Mouse (Mus musculus) limb, embryonic 13.5 days (tissue): ENCODE data around the gene Tm2d3. TPM values are rescaled to one million over a fixed set of nuclear protein-coding genes. Genes with fewer than 3 reads are reported as not detected.

Source experiments
- ATAC-seq: fragments of 200-750 bp; cut with Nextera tagmentation; 2 replicates; pipeline ENCODE4 v1.8.0; 2017; ENCODE audit warnings: low read depth, moderate number of reproducible peaks, moderate TSS enrichment; ENCODE audit not compliant: low FRiP score
- H3K27ac ChIP-seq: fragments of 300-500 bp; sonication (generic); 2 replicates; pipeline ENCODE4 v1.5.1; 2015; ENCODE audit warnings: inconsistent platforms, mild to moderate bottlenecking, moderate library complexity
- H3K27me3 ChIP-seq: fragments of 300-500 bp; sonication (generic); 2 replicates; pipeline ENCODE4 v1.6.1; 2015; ENCODE audit warnings: mild to moderate bottlenecking, inconsistent platforms
- H3K36me3 ChIP-seq: fragments of 300-500 bp; sonication (generic); 2 replicates; pipeline ENCODE4 v1.6.1; 2015; ENCODE audit warnings: inconsistent platforms, mild to moderate bottlenecking, moderate library complexity
- H3K4me1 ChIP-seq: fragments of 300-500 bp; sonication (generic); 2 replicates; pipeline ENCODE4 v1.6.1; 2015; ENCODE audit warnings: inconsistent platforms
- H3K4me2 ChIP-seq: fragments of 300-500 bp; sonication (generic); replicated peaks from 2 replicates; pipeline ENCODE4 v1.6.1; 2015; ENCODE audit warnings: inconsistent platforms, mild to moderate bottlenecking, moderate library complexity
- H3K4me3 ChIP-seq: fragments of 300-500 bp; sonication (generic); 2 replicates; pipeline ENCODE4 v1.5.1; 2015; ENCODE audit warnings: moderate library complexity, mild to moderate bottlenecking, inconsistent platforms
- H3K9ac ChIP-seq: fragments of 300-500 bp; sonication (generic); 2 replicates; pipeline ENCODE4 v1.6.1; 2015; ENCODE audit warnings: mild to moderate bottlenecking, inconsistent platforms
- H3K9me3 ChIP-seq: fragments of 300-500 bp; sonication (generic); 2 replicates; pipeline ENCODE4 v1.6.1; 2016; ENCODE audit warnings: inconsistent platforms
- WGBS: fragments of 180-500 bp; shearing (Covaris S2); methylation state at CpG from one replicate; pipeline ENCODE4 v1.1.7; 2015; 5-methylcytosine and 5-hydroxymethylcytosine counted together
- polyA plus RNA-seq: library from polyadenylated mRNA; unstranded; fragments of >200 nt; fragmentation: Nextera tagmentation; extraction: Ambion mirVana; gene quantifications from 2 replicates; pipeline ENCODE4 v1.2.1, GENCODE M21; 2015

Tm2d3 gene
- polyA plus RNA-seq = 83.0 and 83.6 TPM in 2 replicates

DNA sequence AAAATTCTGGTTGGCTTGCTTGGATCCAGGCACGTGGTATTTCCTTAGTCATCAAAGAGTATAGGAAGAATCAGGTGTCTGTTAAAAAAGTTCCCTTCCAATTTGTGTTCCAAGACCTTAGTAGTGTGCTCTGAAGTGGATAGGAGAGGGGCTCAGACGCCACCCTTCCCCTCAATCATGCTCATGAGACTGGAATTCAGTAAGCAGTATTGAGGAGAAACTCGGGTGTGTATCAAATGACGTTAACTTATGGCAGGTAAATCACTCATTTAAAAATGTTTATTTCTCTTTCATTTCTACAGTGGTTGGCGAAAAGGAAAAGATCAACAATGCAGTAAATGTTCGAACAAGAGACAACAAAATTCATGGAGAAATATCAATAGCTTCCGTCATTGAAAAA, at the start of gene Tm2d3:
Gene Tm2d3, plus strand, starts transcription at position 301 of the 400 bp plus-strand sequence.
- Histone ChIP-seq H3K27me3 (no peaks in the 10 kb centered on the region), H3K9me3 (no peaks in the 10 kb centered on the region), H3K9ac (no peak within 1 kb of the TSS), H3K4me3 (no peak within 1 kb of the TSS), H3K27ac (no peak within 1 kb of the TSS), H3K4me2 (no peak within 1 kb of the TSS), H3K4me1 (peaks cover 19% of the 10 kb centered on the region), H3K36me3 (peaks cover 12% of the 10 kb centered on the region)
- WGBS = 82% methylated on average over 7 of the region's 7 CpGs
- ATAC-seq = no peak

DNA sequence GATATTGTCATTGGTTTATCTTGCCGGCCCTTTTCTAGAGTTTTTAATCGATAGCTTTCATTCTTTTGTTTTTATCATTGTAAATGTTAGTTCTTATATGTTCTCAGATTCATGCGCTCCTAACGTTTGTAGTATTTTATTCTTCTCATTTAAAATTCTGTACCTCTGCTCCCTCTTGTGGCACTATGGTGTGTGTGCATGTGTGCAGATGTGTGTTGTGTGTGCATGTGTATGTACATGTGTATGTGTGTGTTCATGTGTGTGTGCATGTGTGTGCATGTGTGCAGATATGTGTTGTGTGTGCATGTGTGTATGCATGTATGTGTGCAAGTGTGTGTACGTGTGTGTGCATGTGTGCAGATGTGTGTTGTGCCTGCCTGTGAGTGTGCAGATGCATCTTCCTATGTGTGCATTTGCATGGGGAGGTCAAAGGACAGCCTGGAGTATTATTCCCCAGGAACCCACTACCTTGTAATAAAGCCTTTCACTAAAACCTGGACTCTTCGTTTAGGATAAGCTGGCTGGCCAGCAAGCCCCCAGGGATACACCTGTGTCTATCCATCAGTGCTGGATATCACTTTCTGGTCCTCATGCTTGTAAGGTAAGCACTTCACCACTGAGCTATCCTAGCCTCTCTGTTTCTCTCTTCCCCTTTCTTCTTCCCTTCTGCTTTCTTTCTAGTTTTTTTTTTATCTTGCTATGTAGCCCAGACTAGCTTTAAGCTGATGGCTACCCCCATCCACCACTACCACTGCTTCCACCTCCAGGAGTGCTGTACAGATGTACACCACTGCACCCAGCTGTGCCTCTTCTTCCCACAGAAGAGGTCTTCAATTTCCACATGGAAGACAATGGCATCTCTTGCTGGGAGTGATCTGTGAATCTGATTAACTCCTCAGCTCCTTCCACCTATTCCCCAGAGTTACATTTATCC, 48.3 kb upstream of the Tm2d3 start:
- Histone ChIP-seq H3K27me3 (peaks cover 8% of the 10 kb centered on the region; the same call in 1 of the 2 replicates), H3K27ac (no peak overlapping the region), H3K4me3 (no peak overlapping the region), H3K36me3 (peaks cover 5% of the 10 kb centered on the region; the same call in 1 of the 2 replicates), H3K4me1 (0 out of 2 replicates have a peak, but pooled peaks cover 10% of the 10 kb centered on the region), H3K4me2 (no peak overlapping the region), H3K9ac (no peak overlapping the region), H3K9me3 (no peaks in the 10 kb centered on the region)
- 70% methylated on average over 6 of the region's 6 CpGs for WGBS
- no peak for ATAC-seq

DNA sequence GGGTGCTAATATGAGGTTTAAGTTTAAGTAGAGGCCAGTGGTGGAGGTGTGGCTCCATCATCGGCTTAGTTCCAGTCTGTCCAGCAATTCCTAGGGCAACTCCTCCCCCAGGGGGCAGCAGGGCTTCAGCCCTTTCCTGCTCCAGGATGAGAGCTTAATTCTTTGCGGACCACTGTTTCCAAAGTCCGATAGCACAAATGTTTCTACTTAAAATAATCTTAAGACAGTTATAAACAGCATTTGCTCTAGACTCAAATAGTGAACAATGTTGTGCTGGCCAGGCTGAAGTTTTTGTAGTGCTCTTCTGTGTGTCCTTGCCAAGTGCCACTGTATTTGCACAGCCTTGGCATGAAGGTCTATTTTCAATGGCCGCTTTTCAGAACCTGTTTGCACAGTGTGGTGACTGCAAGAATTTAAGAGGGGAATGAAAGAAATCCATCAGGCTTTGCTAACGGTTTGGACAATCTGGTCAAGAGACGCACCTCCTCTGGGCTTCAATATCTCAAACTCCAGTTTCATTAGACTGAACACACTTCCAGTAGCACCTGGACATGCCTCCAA, 47.0 kb upstream of the Tm2d3 start:
- H3K4me1 ChIP-seq = 0 out of 2 replicates have a peak, but pooled peaks cover 10% of the 10 kb centered on the region
- peaks cover 8% of the 10 kb centered on the region; the same call in 1 of the 2 replicates for H3K27me3 ChIP-seq
- 30% methylated on average over 6 of the region's 6 CpGs for WGBS
- H3K9me3 ChIP-seq = 0 out of 2 replicates have a peak, but pooled peaks cover under 1% of the 10 kb centered on the region
- peak overlapping the region; percentile 70 for H3K4me3 ChIP-seq
- H3K27ac ChIP-seq = no peak overlapping the region
- no peak; the same call in 1 of the 2 replicates for ATAC-seq
- peak overlapping the region; percentile 81 for H3K4me2 ChIP-seq
- no peak overlapping the region for H3K9ac ChIP-seq
- peaks cover 15% of the 10 kb centered on the region for H3K36me3 ChIP-seq

DNA sequence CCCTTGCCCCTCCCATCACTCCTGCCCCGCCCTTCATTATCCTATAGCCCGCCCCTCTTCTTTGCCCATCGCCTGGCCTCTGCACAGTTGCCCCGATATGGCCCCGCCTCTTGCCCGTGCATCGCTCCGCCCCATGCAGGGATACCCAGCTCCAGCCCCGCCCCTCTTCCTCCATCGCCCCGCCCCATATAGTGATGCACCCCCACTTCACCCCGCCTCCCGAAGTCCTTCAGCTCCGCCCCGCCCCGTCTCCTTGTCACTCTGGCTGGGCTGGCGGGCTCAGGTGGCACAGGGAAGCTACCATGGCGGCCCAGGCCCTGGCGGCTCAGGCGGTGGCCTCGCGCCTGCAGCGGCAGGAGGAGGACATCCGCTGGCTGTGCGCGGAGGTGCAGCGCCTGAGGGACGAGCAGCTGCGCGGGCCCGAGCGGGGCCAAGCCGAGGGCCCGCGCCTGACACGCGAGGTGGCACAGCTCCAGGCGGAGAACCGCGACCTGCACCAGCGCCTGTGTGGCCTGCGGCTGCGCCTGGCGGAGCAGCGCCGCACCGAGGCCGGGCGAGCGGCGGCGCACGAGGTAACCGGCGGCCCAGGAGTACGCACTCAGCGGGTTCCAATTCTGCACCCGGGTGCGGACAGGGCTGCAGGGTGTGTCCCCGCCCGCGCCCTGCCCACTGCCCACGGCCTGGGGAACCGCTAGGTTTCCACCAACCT, 46.2 kb upstream of the Tm2d3 start, which contains the start of gene Tarsl2:
Gene Tarsl2, plus strand, starts transcription at position 256 of the 709 bp plus-strand sequence.
- WGBS = under 1% methylated on average over 45 of the region's 64 CpGs
- peak within 1 kb of the TSS; percentile 28; the same call in 1 of the 2 replicates for H3K27ac ChIP-seq
- peak; percentile 95 for ATAC-seq
- H3K4me1 ChIP-seq = 0 out of 2 replicates have a peak, but pooled peaks cover 10% of the 10 kb centered on the region
- H3K4me2 ChIP-seq = peak within 1 kb of the TSS; percentile 81
- peaks cover 6% of the 10 kb centered on the region; the same call in 1 of the 2 replicates for H3K9me3 ChIP-seq
- H3K36me3 ChIP-seq = peaks cover 23% of the 10 kb centered on the region
- H3K4me3 ChIP-seq = peak within 1 kb of the TSS; percentile 70
- H3K27me3 ChIP-seq = peaks cover 8% of the 10 kb centered on the region; the same call in 1 of the 2 replicates
- H3K9ac ChIP-seq = peak within 1 kb of the TSS; percentile 75

DNA sequence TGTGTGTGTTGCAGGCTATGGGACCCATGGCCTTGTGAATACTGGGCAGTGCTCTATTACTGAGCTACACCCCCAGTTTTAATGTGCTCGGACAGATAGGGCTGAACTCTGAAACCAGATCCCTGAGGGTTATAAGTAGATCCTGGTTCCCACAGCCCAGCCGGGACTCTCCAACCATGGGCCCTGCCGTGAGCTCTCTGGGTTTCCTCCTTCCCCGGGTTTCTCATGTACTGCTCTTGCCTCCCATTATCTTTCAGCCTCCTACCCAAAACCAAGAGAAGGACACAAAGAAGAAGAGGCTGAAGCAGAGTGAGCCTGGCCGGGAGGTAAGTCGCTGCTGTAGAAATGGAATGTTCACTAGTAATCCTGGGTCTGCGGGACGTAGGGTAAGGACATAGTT, 45.0 kb upstream of the Tm2d3 start:
- Histone ChIP-seq H3K27ac (no peak overlapping the region), H3K9ac (no peak overlapping the region), H3K9me3 (peaks cover 6% of the 10 kb centered on the region; the same call in 1 of the 2 replicates), H3K4me3 (no peak overlapping the region), H3K4me2 (peak overlapping the region; percentile 9; the same call in 1 of the 2 replicates), H3K27me3 (peaks cover 8% of the 10 kb centered on the region; the same call in 1 of the 2 replicates), H3K36me3 (peaks cover 28% of the 10 kb centered on the region), H3K4me1 (0 out of 2 replicates have a peak, but pooled peaks cover 10% of the 10 kb centered on the region)
- no peak for ATAC-seq
- 78% methylated on average over 8 of the region's 8 CpGs for WGBS

DNA sequence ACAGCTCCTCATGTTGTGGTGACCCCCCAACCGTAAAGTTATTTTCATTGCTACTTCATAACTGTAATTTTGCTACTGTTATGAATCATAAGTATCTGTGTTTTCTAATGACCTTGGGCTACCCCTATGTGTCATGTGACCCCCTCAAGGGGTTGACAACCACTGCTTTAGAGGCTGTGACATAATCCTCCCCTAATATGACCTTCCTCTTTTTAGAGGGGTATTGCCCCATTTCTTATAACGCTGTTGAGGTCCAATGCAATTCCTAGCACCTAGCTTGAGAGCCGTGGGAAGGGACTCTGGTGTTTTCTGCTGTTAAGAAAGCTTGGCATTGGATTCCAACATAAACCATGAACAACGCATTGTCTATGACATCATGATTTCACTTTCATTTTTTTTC, 40.3 kb upstream of the Tm2d3 start:
- H3K9me3 ChIP-seq = peaks cover 6% of the 10 kb centered on the region; the same call in 1 of the 2 replicates
- no peaks in the 10 kb centered on the region for H3K27me3 ChIP-seq
- H3K4me2 ChIP-seq = no peak overlapping the region
- no peaks in the 10 kb centered on the region for H3K4me1 ChIP-seq
- H3K4me3 ChIP-seq = no peak overlapping the region
- no peak overlapping the region for H3K27ac ChIP-seq
- H3K9ac ChIP-seq = no peak overlapping the region
- WGBS = 90% methylated on average over 4 of the region's 4 CpGs
- peaks cover 54% of the 10 kb centered on the region for H3K36me3 ChIP-seq
- no peak for ATAC-seq

DNA sequence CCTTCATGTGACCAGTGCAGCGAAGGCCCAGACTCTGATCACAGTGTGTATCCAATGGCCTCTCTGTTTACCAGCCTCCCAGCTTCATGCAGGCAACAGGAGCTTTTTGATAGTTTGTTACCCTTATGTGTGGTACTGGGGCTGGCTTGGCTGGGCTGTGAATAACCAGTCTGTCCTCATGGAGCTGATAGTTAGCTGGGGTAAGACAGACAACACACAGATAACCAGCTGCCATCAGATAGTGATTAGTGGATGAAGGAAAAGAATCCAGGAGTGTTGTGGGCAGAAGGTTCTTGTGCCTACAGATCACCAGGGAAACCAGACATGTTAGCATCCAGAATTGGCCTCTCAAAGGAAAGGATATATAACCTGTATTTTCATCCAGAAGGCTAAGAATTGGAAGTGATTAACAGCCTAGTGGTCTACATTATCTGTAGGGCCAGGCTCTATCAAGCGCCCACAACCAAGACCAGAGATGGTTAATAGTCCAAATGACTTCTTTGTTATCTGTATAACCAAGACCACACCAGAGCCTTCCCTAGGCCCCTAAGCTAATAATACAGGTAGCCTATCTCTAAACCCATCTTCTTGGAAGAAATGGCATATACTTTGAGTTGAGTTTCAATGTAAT, 33.4 kb upstream of the Tm2d3 start:
- WGBS = 89% methylated on average over 2 of the region's 2 CpGs
- H3K36me3 ChIP-seq = peaks cover 32% of the 10 kb centered on the region
- ATAC-seq = no peak
- no peaks in the 10 kb centered on the region for H3K27me3 ChIP-seq
- no peak overlapping the region for H3K4me2 ChIP-seq
- no peaks in the 10 kb centered on the region for H3K9me3 ChIP-seq
- no peaks in the 10 kb centered on the region for H3K4me1 ChIP-seq
- H3K27ac ChIP-seq = no peak overlapping the region
- H3K9ac ChIP-seq = no peak overlapping the region
- H3K4me3 ChIP-seq = no peak overlapping the region

DNA sequence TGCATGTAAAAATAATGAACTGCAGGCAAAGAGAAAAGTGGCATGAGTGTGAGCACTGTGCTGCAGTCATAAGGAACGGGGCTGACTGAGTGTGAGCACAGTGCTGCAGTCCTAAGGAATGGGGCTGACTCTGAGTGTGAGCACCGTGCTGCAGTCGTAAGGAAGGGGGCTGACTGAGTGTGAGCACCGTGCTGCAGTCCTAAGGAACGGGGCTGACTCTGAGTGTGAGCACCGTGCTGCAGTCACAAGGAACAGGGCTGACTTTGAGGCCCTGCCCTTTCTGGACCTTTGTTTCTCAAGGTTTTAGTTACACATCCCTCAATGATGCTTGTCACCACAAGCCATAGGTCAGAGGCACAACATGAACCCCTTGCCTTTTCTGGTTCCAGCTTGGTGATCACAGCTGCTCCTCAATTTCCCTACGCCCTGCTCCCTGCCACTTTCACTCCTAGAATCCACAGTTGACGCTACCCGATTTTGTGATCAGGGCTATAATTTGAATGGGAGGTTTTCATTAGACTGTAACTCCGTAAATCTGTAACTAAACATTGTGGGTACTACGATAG, 27.7 kb upstream of the Tm2d3 start:
- peaks cover 20% of the 10 kb centered on the region for H3K36me3 ChIP-seq
- ATAC-seq = no peak
- no peak overlapping the region for H3K4me2 ChIP-seq
- no peak overlapping the region for H3K27ac ChIP-seq
- 82% methylated on average over 11 of the region's 11 CpGs for WGBS
- H3K9me3 ChIP-seq = no peaks in the 10 kb centered on the region
- no peak overlapping the region for H3K9ac ChIP-seq
- no peaks in the 10 kb centered on the region for H3K27me3 ChIP-seq
- no peaks in the 10 kb centered on the region for H3K4me1 ChIP-seq
- no peak overlapping the region for H3K4me3 ChIP-seq

DNA sequence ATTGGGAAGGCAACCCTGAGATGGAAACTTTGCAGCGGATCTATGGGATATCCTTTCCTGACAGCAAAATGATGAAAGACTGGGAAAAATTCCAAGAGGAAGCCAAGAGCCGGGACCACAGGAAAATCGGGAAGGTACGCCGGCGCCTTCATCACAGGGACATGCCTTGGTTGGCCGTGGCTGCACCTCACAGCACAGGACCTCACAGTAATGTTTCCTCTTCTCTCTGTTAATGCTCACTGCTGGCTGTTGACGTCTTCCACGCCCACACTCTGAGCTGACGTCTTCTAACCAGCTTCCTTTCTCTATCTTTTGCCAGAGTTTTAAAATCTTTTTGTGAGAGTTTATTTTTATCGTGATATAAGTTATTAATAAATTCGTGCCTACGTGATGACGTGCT, 27.1 kb upstream of the Tm2d3 start:
- 87% methylated on average over 14 of the region's 14 CpGs for WGBS
- H3K4me1 ChIP-seq = no peaks in the 10 kb centered on the region
- H3K4me2 ChIP-seq = no peak overlapping the region
- H3K27ac ChIP-seq = no peak overlapping the region
- no peak overlapping the region for H3K9ac ChIP-seq
- peaks cover 20% of the 10 kb centered on the region for H3K36me3 ChIP-seq
- no peak overlapping the region for H3K4me3 ChIP-seq
- ATAC-seq = no peak
- H3K9me3 ChIP-seq = no peaks in the 10 kb centered on the region
- no peaks in the 10 kb centered on the region for H3K27me3 ChIP-seq

DNA sequence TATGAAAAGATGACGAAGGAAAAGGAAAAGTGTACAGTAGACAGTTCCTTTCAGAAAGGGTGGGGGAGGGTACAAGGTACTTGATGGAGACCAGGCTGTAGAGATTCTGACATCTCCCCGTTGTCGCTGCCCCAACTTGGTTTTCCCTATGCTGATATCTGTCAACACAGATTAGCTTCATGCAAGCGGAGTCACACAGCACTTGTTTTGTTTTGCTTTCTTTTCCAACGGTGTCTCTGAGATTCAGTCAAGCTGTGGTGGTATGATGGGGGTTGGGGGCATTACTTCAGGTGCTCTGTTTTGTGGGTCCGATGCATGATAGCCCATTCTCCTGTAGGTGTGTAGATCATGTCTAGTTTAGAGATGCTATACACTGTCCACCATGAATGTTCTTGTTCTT, 23.5 kb upstream of the Tm2d3 start:
- Histone ChIP-seq H3K4me3 (no peak overlapping the region), H3K9ac (no peak overlapping the region), H3K36me3 (peaks cover 23% of the 10 kb centered on the region), H3K27ac (no peak overlapping the region), H3K4me1 (no peaks in the 10 kb centered on the region), H3K9me3 (no peaks in the 10 kb centered on the region), H3K4me2 (no peak overlapping the region), H3K27me3 (no peaks in the 10 kb centered on the region)
- 93% methylated on average over 6 of the region's 6 CpGs for WGBS
- no peak for ATAC-seq

DNA sequence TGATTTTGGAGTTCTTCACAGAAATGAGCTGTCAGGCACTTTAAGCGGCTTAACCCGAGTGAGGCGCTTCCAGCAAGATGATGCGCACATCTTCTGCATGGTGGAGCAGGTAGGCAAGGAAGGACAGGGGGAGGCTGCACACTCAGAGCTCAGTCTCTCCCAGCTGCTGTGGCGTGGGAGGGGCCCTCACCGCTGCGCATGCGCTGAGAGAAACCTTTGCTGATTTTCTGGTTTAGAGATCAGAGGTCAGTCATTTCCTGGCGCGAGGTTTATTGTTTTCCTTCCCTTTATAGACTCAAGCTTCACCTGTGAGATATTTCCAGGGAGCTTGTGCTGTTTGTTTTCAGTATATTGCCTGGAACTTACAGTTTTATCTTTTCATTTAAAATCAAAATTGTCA, 12.9 kb upstream of the Tm2d3 start:
- Histone ChIP-seq H3K4me3 (no peak overlapping the region), H3K36me3 (peaks cover 6% of the 10 kb centered on the region), H3K27ac (no peak overlapping the region), H3K4me1 (no peaks in the 10 kb centered on the region), H3K9me3 (no peaks in the 10 kb centered on the region), H3K9ac (no peak overlapping the region), H3K27me3 (no peaks in the 10 kb centered on the region), H3K4me2 (no peak overlapping the region)
- 69% methylated on average over 10 of the region's 10 CpGs for WGBS
- no peak for ATAC-seq
